Mouse (Mus musculus): ENCODE data around the gene Tnni1. TPM values are rescaled to one million over a fixed set of nuclear protein-coding genes. Genes with fewer than 3 reads are reported as not detected.

Tnni1 gene
- polyA plus RNA-seq, 1 experiment from 2014 or later, result 0.83 TPM

DNA sequence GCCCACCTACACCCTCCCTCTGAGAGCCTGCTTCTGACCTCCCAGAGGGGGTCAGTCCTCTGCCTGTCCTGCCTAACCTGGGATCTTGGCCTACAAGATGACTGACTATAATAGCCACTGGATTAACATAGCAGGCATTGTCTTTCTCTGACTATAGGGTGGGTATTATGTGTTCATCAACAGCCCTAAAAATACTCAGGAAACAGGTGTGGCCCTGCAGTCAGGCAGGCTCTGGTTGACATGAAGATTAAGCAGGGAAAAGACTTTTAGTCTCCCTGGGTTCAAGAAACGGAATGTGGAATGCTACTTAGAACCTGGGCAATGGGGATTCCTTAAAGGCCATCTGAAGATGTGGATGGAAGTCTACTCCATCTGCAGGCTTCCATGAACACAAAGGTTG, 19.3 kb downstream of the Tnni1 start:
- ChIA-PET CTCF (interaction anchor here (0.8 to 1.7 kb wide), 2 partner anchors 9 to 30 kb away, joined by 5 read pairs; no protein-coding TSS in a partner anchor), POLR2A (no interaction called here)
- ATAC-seq (no peak), DNase-seq (ENCODE audit: low read depth, low spot score) (no peak)
- H3K27me3 ChIP-seq, result no peaks in the 10 kb centered on the region
- in situ Hi-C loops (cut with MboI; ENCODE audit: low pct_unique_long_range_greater_than_20kb), result no loop called here
- no peak for TF ChIP-seq CTCF (IDR thresholded peaks at IDR 0.05)

- ATAC-seq (no peak), DNase-seq (ENCODE audit: low read depth, low spot score) (no peak)
- POLR2A ChIA-PET, result no interaction called here
- CTCF ChIA-PET, result interaction anchor here (0.8 to 2.3 kb wide), 3 partner anchors 10 to 29 kb away, joined by 5 to 14 read pairs (median 5); no protein-coding TSS in a partner anchor
- no peaks in the 10 kb centered on the region for H3K27me3 ChIP-seq
- no peak for TF ChIP-seq CTCF (IDR thresholded peaks at IDR 0.05)
- in situ Hi-C loops (cut with MboI; ENCODE audit: low pct_unique_long_range_greater_than_20kb), result no loop called here
Observed at GRCm38 (mm10) chr1:135799109-135799627, 19.9 kb downstream of the Tnni1 start.

- DNase-seq (ENCODE audit: low read depth, low spot score) (no peak), ATAC-seq (no peak)
- in situ Hi-C loops (cut with MboI; ENCODE audit: low pct_unique_long_range_greater_than_20kb), result no loop called here
- no peak for TF ChIP-seq CTCF (IDR thresholded peaks at IDR 0.05)
- CTCF ChIA-PET, result interaction anchor here (1.4 to 5.0 kb wide), 5 partner anchors 10 to 29 kb away, joined by 5 to 27 read pairs (median 7); no protein-coding TSS in a partner anchor
- H3K27me3 ChIP-seq, result no peaks in the 10 kb centered on the region
- POLR2A ChIA-PET, result no interaction called here
Observed at GRCm38 (mm10) chr1:135800192-135800950, 21.1 kb downstream of the Tnni1 start.

DNA sequence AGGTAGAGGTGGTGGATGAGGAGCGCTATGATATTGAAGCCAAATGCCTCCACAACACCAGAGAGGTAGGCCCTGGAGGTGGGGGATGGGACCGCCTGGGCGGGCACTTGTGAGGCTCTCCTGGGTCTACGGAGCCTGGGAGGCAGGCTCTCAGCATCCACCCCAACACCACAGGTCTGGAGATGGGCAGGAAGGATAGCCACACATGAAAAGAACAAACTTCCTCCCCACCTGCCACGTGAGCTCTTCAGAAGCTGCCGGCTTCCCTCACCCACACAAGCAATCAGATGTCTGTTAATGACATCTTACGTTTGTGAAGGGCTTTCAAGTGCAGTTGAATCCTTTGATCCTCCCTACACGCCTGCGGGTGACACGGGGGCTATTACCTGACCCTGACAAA, 28.3 kb downstream of the Tnni1 start:
- CTCF ChIA-PET, result interaction anchor here (7.7 kb wide), 1 partner anchor 21 kb away, joined by 59 read pairs; no protein-coding TSS in a partner anchor
- H3K27me3 ChIP-seq, result no peaks in the 10 kb centered on the region
- in situ Hi-C loops (cut with MboI; ENCODE audit: low pct_unique_long_range_greater_than_20kb), result no loop called here
- POLR2A ChIA-PET, result no interaction called here
- ATAC-seq (no peak), DNase-seq (ENCODE audit: low read depth, low spot score) (no peak)
- no peak for TF ChIP-seq CTCF (IDR thresholded peaks at IDR 0.05)

DNA sequence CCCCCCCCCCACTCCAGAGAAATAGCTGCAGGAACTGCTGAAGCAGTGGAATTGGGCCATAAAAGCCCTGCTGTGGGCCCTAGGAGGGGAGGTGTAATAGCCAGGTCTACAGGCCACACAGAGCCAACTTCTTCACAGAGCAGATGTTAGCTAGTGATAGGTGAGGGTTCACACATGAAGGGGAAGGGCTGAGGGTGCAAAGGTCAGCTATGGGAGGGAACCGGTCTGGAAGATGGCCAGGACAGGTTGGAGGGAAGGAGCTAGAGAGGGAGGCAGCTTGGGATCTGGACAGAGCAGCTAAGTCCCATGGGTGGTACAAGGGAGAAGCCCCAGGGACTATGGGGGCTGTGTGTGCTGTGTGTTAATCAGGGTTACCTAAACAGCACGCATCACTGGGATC, 30.9 kb downstream of the Tnni1 start:
- ChIA-PET CTCF (interaction anchor here (0.8 to 7.7 kb wide), 5 partner anchors 10 to 37 kb away, joined by 3 to 59 read pairs (median 6); no protein-coding TSS in a partner anchor), POLR2A (interaction anchor here (0.6 kb wide), 1 partner anchor 333 kb away, joined by 6 read pairs; no protein-coding TSS in a partner anchor)
- in situ Hi-C loops (cut with MboI; ENCODE audit: low pct_unique_long_range_greater_than_20kb), result no loop called here
- DNase-seq (ENCODE audit: low read depth, low spot score) (no peak), ATAC-seq (no peak)
- no peaks in the 10 kb centered on the region for H3K27me3 ChIP-seq
- no peak for TF ChIP-seq CTCF (IDR thresholded peaks at IDR 0.05)

DNA sequence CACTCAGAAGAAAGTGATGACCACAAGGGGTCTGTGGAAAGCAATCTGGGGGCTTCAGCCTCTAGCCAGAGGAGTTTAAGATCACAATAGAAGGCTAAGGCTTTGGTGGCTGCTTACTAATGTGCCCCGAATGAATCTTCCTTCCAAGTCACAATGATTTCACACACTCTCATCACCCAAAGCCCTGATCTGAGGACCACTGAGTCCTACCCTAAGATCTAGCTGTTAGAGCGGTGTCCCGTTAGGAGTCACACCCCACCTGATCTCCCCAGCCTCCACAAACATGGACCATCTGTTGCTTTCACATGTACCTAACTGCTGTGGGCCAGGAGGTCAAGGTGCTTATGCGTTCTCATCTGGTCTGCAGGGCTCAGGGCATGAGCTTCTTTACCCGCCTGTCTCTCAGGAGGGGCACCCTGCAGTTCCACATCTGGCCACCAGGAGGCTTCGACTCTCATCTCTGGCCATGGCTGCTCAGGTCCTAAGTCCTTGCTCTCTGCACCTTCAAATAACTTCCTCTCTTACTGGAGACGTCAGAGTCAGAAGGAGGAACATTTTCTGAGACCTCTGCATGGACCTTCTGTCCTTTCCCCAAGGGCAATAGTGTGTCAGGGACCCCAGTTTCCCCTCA, 31.9 kb downstream of the Tnni1 start:
- no peaks in the 10 kb centered on the region for H3K27me3 ChIP-seq
- ChIA-PET POLR2A (interaction anchor here (1.0 to 1.3 kb wide), 2 partner anchors 12 to 22 kb away, joined by 3 to 4 read pairs; no protein-coding TSS in a partner anchor), CTCF (interaction anchor here (0.6 to 7.7 kb wide), 13 partner anchors 9 to 51 kb away, joined by 3 to 59 read pairs (median 3); no protein-coding TSS in a partner anchor)
- TF ChIP-seq CTCF (IDR thresholded peaks at IDR 0.05), result no peak
- ATAC-seq (no peak), DNase-seq (ENCODE audit: low read depth, low spot score) (no peak)
- in situ Hi-C loops (cut with MboI; ENCODE audit: low pct_unique_long_range_greater_than_20kb), result no loop called here

DNA sequence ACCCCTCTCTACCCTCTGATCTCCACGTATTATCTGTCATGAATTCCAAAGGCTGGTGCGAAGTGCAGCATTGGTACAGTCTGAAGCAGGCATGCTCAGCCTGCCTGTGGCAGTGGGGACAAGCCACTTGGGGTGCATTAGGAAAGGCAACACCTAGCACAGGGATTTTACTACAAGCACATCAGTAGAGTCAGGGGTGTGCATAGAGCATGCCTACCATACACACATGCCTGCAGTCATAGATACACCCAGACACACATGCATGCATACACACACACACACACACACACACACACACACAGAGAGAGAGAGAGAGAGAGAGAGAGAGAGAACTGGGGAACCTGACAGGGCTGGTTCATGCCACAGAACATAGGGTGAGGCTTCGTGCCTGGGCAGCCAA, 33.0 kb downstream of the Tnni1 start:
- in situ Hi-C loops (cut with MboI; ENCODE audit: low pct_unique_long_range_greater_than_20kb), result no loop called here
- ChIA-PET POLR2A (interaction anchor here (1.3 to 3.2 kb wide), 2 partner anchors 10 to 11 kb away, joined by 4 to 14 read pairs; no protein-coding TSS in a partner anchor), CTCF (interaction anchor here (1.0 to 7.7 kb wide), 5 partner anchors 16 to 59 kb away, joined by 3 to 59 read pairs (median 3); no protein-coding TSS in a partner anchor)
- DNase-seq (ENCODE audit: low read depth, low spot score) (no peak), ATAC-seq (no peak)
- TF ChIP-seq CTCF (IDR thresholded peaks at IDR 0.05), result no peak
- no peaks in the 10 kb centered on the region for H3K27me3 ChIP-seq

GRCm38 (mm10) chr1:135812618-135813017, 33.4 kb downstream of the Tnni1 start:
- no peak for DNase-seq (ENCODE audit: low read depth, low spot score)
- ATAC-seq, result no peak
- in situ Hi-C loops (cut with MboI; ENCODE audit: low pct_unique_long_range_greater_than_20kb), result no loop called here
- POLR2A ChIA-PET, result interaction anchor here (1.1 to 3.2 kb wide), 3 partner anchors 10 to 15 kb away, joined by 3 to 14 read pairs (median 8); no protein-coding TSS in a partner anchor
- TF ChIP-seq CTCF (IDR thresholded peaks at IDR 0.05), result no peak
- H3K27me3 ChIP-seq, result no peaks in the 10 kb centered on the region
- CTCF ChIA-PET, result interaction anchor here (0.8 to 7.7 kb wide), 7 partner anchors 12 to 60 kb away, joined by 3 to 59 read pairs (median 4); no protein-coding TSS in a partner anchor

DNA sequence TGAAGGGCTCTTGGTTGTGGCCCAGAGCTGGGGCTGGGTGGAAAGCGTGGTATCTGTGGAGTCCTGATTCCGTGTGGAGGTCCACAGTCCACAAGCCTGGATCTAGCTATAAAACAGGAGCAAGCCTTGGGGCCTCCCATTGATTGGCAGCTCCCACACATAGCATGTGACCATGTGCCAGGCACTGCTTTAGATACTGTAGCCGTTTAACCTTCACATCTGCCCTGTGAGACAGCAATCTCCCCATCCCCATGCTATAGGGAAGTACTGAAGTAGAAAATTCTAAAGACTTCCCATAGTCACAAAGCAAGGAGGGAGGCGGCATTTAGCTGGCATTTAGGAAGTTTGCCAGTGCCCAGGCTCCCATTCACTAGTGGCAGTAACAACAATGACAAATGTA, 33.8 kb downstream of the Tnni1 start:
- H3K27me3 ChIP-seq, result no peaks in the 10 kb centered on the region
- no peak for DNase-seq (ENCODE audit: low read depth, low spot score)
- in situ Hi-C loops (cut with MboI; ENCODE audit: low pct_unique_long_range_greater_than_20kb), result no loop called here
- ATAC-seq, result no peak
- POLR2A ChIA-PET, result interaction anchor here (1.1 to 3.2 kb wide), 3 partner anchors 9 to 15 kb away, joined by 3 to 14 read pairs (median 8); no protein-coding TSS in a partner anchor
- no peak for TF ChIP-seq CTCF (IDR thresholded peaks at IDR 0.05)
- CTCF ChIA-PET, result interaction anchor here (0.8 to 7.7 kb wide), 7 partner anchors 11 to 60 kb away, joined by 3 to 59 read pairs (median 4); no protein-coding TSS in a partner anchor
